Mouse (Mus musculus) thymus, adult 2 months (tissue): Measurements from ENCODE around the gene Tmem192. TPM values are rescaled to one million over a fixed set of nuclear protein-coding genes. Genes with fewer than 3 reads are reported as not detected.

ENCODE experiments used
- DNase-seq: peaks from one replicate; pipeline ENCODE4 v3.0.0; 2021
- H3K27ac ChIP-seq: fragments of 200-500 bp; 2 replicates; pipeline ENCODE4 v1.5.1; 2012; ENCODE audit warnings: low read length, control low read depth; ENCODE audit not compliant: control insufficient read depth, insufficient read depth
- H3K27me3 ChIP-seq: fragments of 200-500 bp; 2 replicates; pipeline ENCODE4 v1.6.1; 2012; ENCODE audit warnings: mild to moderate bottlenecking, low read length, moderate library complexity, mixed read lengths; ENCODE audit not compliant: control insufficient read depth, insufficient read depth
- H3K36me3 ChIP-seq: fragments of 200-500 bp; 2 replicates; pipeline ENCODE4 v1.6.1; 2012; ENCODE audit warnings: mild to moderate bottlenecking, low read length, moderate library complexity; ENCODE audit not compliant: control insufficient read depth, insufficient read depth
- H3K4me1 ChIP-seq: fragments of 200-500 bp; replicated peaks from 2 replicates; pipeline ENCODE4 v1.6.1; 2012; ENCODE audit warnings: low read length; ENCODE audit not compliant: control insufficient read depth, insufficient read depth
- H3K4me3 ChIP-seq: fragments of 200-500 bp; 2 replicates; pipeline ENCODE4 v1.5.1; 2012; ENCODE audit warnings: mild to moderate bottlenecking, low read length, control low read depth, moderate library complexity; ENCODE audit not compliant: control insufficient read depth, insufficient read depth
- CTCF ChIP-seq: fragments of 200-500 bp; IDR thresholded peaks from 2 replicates; pipeline ENCODE4 v1.5.1; 2012; ENCODE audit warnings: mild to moderate bottlenecking, control low read depth, low read length, moderate library complexity, borderline replicate concordance; ENCODE audit not compliant: control insufficient read depth, poor library complexity, insufficient read depth; ENCODE audit errors: extremely low read depth
- POLR2A ChIP-seq: fragments of 200-500 bp; IDR thresholded peaks from 2 replicates; pipeline ENCODE4 v1.6.1; 2012; ENCODE audit warnings: mild to moderate bottlenecking, low read length, control low read depth, moderate library complexity; ENCODE audit not compliant: control insufficient read depth, poor library complexity, insufficient read depth; ENCODE audit errors: extremely low read depth
- WGBS: fragments of 180-500 bp; shearing (Covaris S2); methylation state at CpG from one replicate; pipeline ENCODE4 v1.1.7; 2018; 5-methylcytosine and 5-hydroxymethylcytosine counted together
- polyA plus RNA-seq: library from polyadenylated mRNA; depleted of rRNA; stranded (reverse); fragments of >200 nt; gene quantifications from 2 replicates; pipeline ENCODE4 v1.2.3, GENCODE M21; 2012

Tmem192 gene
- polyA plus RNA-seq, 1 experiment = 58.2 TPM

DNA sequence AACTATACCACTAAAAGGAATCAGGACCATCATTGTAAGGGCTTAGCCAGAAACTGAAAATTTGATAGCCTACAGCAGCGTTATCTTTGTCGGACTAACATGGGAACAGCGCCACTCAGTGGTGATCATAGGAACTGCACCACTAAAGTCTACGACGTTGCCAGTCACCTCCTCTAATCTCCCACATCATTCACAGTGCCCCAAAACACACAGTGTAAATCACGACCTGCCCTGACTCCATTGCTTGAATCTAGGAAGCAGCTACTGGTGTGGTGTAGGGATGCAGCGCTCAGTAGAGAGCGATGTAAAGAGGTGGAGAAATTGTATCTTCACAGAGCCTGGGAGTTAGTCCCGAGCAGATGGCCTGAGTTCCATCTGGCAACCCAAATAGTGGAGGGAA is 5.5 kb upstream of the Tmem192 start:
- no peaks in the 10 kb centered on the region for H3K27me3 ChIP-seq
- no peak overlapping the region for H3K4me3 ChIP-seq
- H3K4me1 ChIP-seq = peaks cover 31% of the 10 kb centered on the region
- DNase-seq = peak; percentile 77
- TF ChIP-seq POLR2A (no peak), CTCF (no peak)
- no peak overlapping the region for H3K27ac ChIP-seq
- H3K36me3 ChIP-seq = no peaks in the 10 kb centered on the region
- WGBS = 16% methylated on average over 9 of the region's 9 CpGs

DNA sequence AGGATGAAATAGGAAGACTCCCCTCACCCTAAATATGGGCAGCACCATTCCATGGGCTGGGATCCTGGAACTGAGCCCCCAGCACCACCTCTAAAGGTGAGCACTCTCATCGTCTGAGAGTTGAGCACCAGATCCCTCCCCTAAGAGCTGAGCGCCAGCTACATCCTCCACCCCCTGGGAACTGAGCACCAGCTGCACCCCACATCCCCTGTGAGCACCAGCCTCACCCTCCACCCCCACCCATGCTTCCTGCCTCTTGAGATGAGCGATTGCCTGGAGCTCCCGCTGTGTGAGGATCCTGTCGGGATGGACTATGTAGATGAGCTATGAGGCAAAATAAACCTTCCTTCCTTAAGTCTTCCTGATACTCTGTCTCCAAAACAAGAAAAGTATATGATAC is 4.0 kb upstream of the Tmem192 start:
- TF ChIP-seq POLR2A = no peak
- TF ChIP-seq CTCF = no peak
- peak; percentile 58 for DNase-seq
- Histone ChIP-seq H3K4me3 (no peak overlapping the region), H3K36me3 (no peaks in the 10 kb centered on the region), H3K4me1 (peaks cover 31% of the 10 kb centered on the region), H3K27ac (peak overlapping the region; percentile 4; the same call in 1 of the 2 replicates), H3K27me3 (no peaks in the 10 kb centered on the region)
- 7% methylated on average over 5 of the region's 5 CpGs for WGBS

GRCm38 (mm10) chr8:64944831-64945230 is 2.2 kb upstream of the Tmem192 start:
- TF ChIP-seq POLR2A (no peak), CTCF (no peak)
- Histone ChIP-seq H3K27ac (no peak overlapping the region), H3K4me1 (peaks cover 31% of the 10 kb centered on the region), H3K36me3 (no peaks in the 10 kb centered on the region), H3K4me3 (no peak overlapping the region), H3K27me3 (no peaks in the 10 kb centered on the region)
- 28% methylated on average over 5 of the region's 5 CpGs for WGBS
- peak; percentile 19 for DNase-seq

DNA sequence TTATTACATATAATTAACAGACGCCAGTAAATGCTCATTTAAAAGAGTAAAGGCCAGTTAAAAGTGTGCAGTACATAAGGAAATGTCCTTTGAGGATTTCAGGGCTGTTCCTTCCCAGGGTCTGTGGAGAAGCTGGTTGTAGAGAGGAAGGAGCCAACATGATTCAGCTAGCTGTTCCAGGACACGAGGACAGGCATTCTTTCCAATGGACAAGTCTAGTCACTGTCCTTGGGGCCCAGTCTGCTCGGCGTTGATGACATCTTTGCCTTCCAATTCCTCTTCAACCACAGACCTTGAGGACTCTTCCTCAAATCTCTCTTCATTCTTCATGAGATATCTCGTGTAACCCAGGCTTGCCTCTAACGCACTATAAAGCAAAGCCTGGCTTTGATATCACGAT is 1.4 kb upstream of the Tmem192 start:
- DNase-seq = no peak
- 40% methylated on average over 7 of the region's 7 CpGs for WGBS
- no peak overlapping the region for H3K27ac ChIP-seq
- no peak for TF ChIP-seq CTCF
- peaks cover 31% of the 10 kb centered on the region for H3K4me1 ChIP-seq
- H3K36me3 ChIP-seq = no peaks in the 10 kb centered on the region
- no peaks in the 10 kb centered on the region for H3K27me3 ChIP-seq
- no peak overlapping the region for H3K4me3 ChIP-seq

- TF ChIP-seq CTCF = no peak
- no peak for TF ChIP-seq POLR2A
- DNase-seq = peak; percentile 23
- Histone ChIP-seq H3K4me3 (no peak overlapping the region), H3K36me3 (no peaks in the 10 kb centered on the region), H3K4me1 (peaks cover 31% of the 10 kb centered on the region), H3K27ac (peak overlapping the region; percentile 87), H3K27me3 (no peaks in the 10 kb centered on the region)
- under 1% methylated on average over 8 of the region's 8 CpGs for WGBS
Measured at GRCm38 (mm10) chr8:64946441-64946819, 555 bp upstream of the Tmem192 start.

DNA sequence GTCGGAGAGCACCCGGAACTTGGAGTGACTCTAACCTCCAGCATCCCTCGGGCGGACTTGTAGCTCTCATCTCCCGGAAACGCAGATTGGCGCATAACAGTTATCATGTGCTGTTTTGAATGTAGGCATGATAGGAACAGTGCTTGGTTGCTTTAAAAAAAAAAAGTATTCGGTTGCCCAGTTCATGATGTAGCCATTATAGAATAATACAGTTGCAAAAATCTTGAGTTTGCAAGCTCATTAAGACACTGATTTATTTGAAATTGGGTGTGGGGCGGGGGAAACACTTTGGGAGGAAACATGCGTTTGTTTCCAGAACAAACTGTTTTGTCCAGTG is 681 bp downstream of the Tmem192 start:
- Histone ChIP-seq H3K4me1 (peaks cover 27% of the 10 kb centered on the region), H3K27ac (peak overlapping the region; percentile 4; the same call in 1 of the 2 replicates), H3K27me3 (no peaks in the 10 kb centered on the region), H3K4me3 (peak overlapping the region; percentile 65), H3K36me3 (no peaks in the 10 kb centered on the region)
- no peak for TF ChIP-seq POLR2A
- no peak for TF ChIP-seq CTCF
- 11% methylated on average over 10 of the region's 10 CpGs for WGBS
- DNase-seq = no peak

- TF ChIP-seq CTCF = no peak
- TF ChIP-seq POLR2A = no peak
Measured at GRCm38 (mm10) chr8:64948371-64948770, 1.4 kb downstream of the Tmem192 start.

More at GRCm38 (mm10) chr8:64948371-64948770, 1.4 kb downstream of the Tmem192 start:
- H3K27me3 ChIP-seq = no peaks in the 10 kb centered on the region
- 85% methylated on average over 1 of the region's 1 CpGs for WGBS
- no peak overlapping the region for H3K27ac ChIP-seq
- H3K4me1 ChIP-seq = peaks cover 20% of the 10 kb centered on the region
- H3K4me3 ChIP-seq = no peak overlapping the region
- no peaks in the 10 kb centered on the region for H3K36me3 ChIP-seq
- no peak for DNase-seq
